Mouse (Mus musculus): ENCODE data around the gene Cryzl2.

DNA sequence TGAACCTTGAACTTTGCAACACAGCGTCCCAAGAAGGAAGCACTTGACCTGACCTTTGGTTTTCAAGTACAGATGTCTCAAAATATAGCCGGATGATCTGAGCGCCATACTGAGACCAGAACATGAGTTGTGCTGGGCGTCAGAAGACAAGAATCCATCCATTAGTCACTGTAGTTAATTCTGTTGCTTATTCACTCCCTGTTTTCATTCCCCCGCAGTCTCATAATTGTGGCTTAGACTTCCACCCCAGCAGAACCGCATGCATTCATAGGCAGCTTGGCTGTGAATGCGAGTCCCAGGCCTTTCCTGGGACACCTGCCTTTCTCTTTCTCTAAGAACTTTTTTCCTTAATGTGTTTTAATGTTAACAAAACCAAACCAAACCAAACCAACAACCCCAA, 14.3 kb downstream of the Cryzl2 start:
- TF ChIP-seq CHD2 (IDR thresholded peaks at IDR 0.05; ENCODE audit: low read depth, low read length), result no peak
- TF ChIP-seq ZNF384 (IDR thresholded peaks at IDR 0.05; ENCODE audit: low read depth, low read length), result no peak
- no peak for TF ChIP-seq ZC3H11A (IDR thresholded peaks at IDR 0.05; ENCODE audit: borderline replicate concordance, low read depth, low read length)
- TF ChIP-seq HCFC1 (IDR thresholded peaks at IDR 0.05; ENCODE audit: borderline replicate concordance, insufficient read depth, low read length), result no peak

Measured in ES-E14 (cell line).